Mouse (Mus musculus) cerebellum, adult 9-11 months (tissue): ENCODE results near the gene Ufsp1.
A peak's percentile ranks its signal among the peaks of the same experiment; 100 is the strongest.

Source experiments
- DNase-seq: peaks from one replicate; pipeline ENCODE4 v3.0.0; 2022

Ufsp1 gene

GRCm38 (mm10) chr5:137293839-137294743, at the start of gene Ufsp1:
Ufsp1 (plus strand) TSS chr5:137294629.
- peak; percentile 97 for DNase-seq

GRCm38 (mm10) chr5:137263897-137264720, 30.3 kb upstream of the Ufsp1 start:
- DNase-seq = no peak

GRCm38 (mm10) chr5:137264787-137265186, 29.6 kb upstream of the Ufsp1 start:
- no peak for DNase-seq

GRCm38 (mm10) chr5:137268131-137268910, 26.1 kb upstream of the Ufsp1 start:
- no peak for DNase-seq

GRCm38 (mm10) chr5:137277360-137278342, 16.8 kb upstream of the Ufsp1 start:
- DNase-seq = peak; percentile 6

- peak; percentile 33 for DNase-seq
These were observed 10.0 kb upstream of the Ufsp1 start for GRCm38 (mm10) chr5:137284411-137284810.

- peak; percentile 52 for DNase-seq
These were observed 9.4 kb upstream of the Ufsp1 start for GRCm38 (mm10) chr5:137285045-137285444.

GRCm38 (mm10) chr5:137285986-137286385, 8.4 kb upstream of the Ufsp1 start:
- DNase-seq = peak; percentile 34

GRCm38 (mm10) chr5:137286655-137287031, 7.8 kb upstream of the Ufsp1 start:
- DNase-seq = peak; percentile 95

- peak; percentile 93 for DNase-seq
These were observed 7.1 kb upstream of the Ufsp1 start, which contains the start of gene Ache for GRCm38 (mm10) chr5:137287032-137287952. Ache (plus strand) TSS chr5:137287519.

GRCm38 (mm10) chr5:137287953-137288743, 6.3 kb upstream of the Ufsp1 start:
- DNase-seq = peak; percentile 85

GRCm38 (mm10) chr5:137288999-137289470, 5.4 kb upstream of the Ufsp1 start:
- DNase-seq = peak; percentile 81

GRCm38 (mm10) chr5:137289591-137290365, 4.7 kb upstream of the Ufsp1 start:
- peak; percentile 67 for DNase-seq

GRCm38 (mm10) chr5:137290677-137291076, 3.8 kb upstream of the Ufsp1 start:
- peak; percentile 80 for DNase-seq

- peak; percentile 64 for DNase-seq
These were observed 3.0 kb upstream of the Ufsp1 start for GRCm38 (mm10) chr5:137291381-137291926.

GRCm38 (mm10) chr5:137293282-137293681, 1.1 kb upstream of the Ufsp1 start:
- peak; percentile 90 for DNase-seq

- DNase-seq = no peak
These were observed 290 bp downstream of the Ufsp1 start for GRCm38 (mm10) chr5:137294744-137295093.

GRCm38 (mm10) chr5:137295296-137295695, 867 bp downstream of the Ufsp1 start:
- no peak for DNase-seq
